Mouse (Mus musculus): ENCODE data around the gene P2rx3.

P2rx3 gene

GRCm38 (mm10) chr2:84987930-84988329 lies 49.3 kb downstream of the P2rx3 start, which contains the start of gene Prg3:
Gene Prg3 (plus strand): TSS chr2:84988215.
- no peak for DNase-seq (ENCODE audit: low read depth, low spot score)

GRCm38 (mm10) chr2:84980188-84980587 lies 57.1 kb downstream of the P2rx3 start, which contains the start of gene Prg2:
Gene Prg2 (plus strand): TSS chr2:84980461.
- no peak for DNase-seq (ENCODE audit: low read depth, low spot score)

- no peak for DNase-seq (ENCODE audit: low read depth, low spot score)
Measured at GRCm38 (mm10) chr2:84975580-84975979, 61.7 kb downstream of the P2rx3 start.

- DNase-seq (ENCODE audit: low read depth, low spot score) = no peak
Measured at GRCm38 (mm10) chr2:84967318-84967991, 69.8 kb downstream of the P2rx3 start.

- DNase-seq (ENCODE audit: low read depth, low spot score) = no peak
Measured at GRCm38 (mm10) chr2:84964111-84964801, 73.0 kb downstream of the P2rx3 start.

GRCm38 (mm10) chr2:84962906-84963507 lies 74.3 kb downstream of the P2rx3 start:
- no peak for DNase-seq (ENCODE audit: low read depth, low spot score)

- no peak for DNase-seq (ENCODE audit: low read depth, low spot score)
Measured at GRCm38 (mm10) chr2:84961901-84962300, 75.4 kb downstream of the P2rx3 start.

- DNase-seq (ENCODE audit: low read depth, low spot score) = no peak
Measured at GRCm38 (mm10) chr2:84961300-84961699, 76.0 kb downstream of the P2rx3 start.

GRCm38 (mm10) chr2:84958588-84959264 lies 78.5 kb downstream of the P2rx3 start:
- DNase-seq (ENCODE audit: low read depth, low spot score) = no peak

GRCm38 (mm10) chr2:84956274-84956673 lies 81.0 kb downstream of the P2rx3 start:
- peak; percentile 49 for DNase-seq (ENCODE audit: low read depth, low spot score)

- DNase-seq (ENCODE audit: low read depth, low spot score) = no peak
Measured at GRCm38 (mm10) chr2:84955435-84955834, 81.8 kb downstream of the P2rx3 start.

GRCm38 (mm10) chr2:84952693-84953092 lies 84.6 kb downstream of the P2rx3 start:
- no peak for DNase-seq (ENCODE audit: low read depth, low spot score)

GRCm38 (mm10) chr2:84952251-84952650 lies 85.0 kb downstream of the P2rx3 start:
- no peak for DNase-seq (ENCODE audit: low read depth, low spot score)

GRCm38 (mm10) chr2:84951027-84951426 lies 86.2 kb downstream of the P2rx3 start:
- DNase-seq (ENCODE audit: low read depth, low spot score) = peak; percentile 43

- DNase-seq (ENCODE audit: low read depth, low spot score) = peak; percentile 10
Measured at GRCm38 (mm10) chr2:84948721-84949120, 88.5 kb downstream of the P2rx3 start.
